Mouse (Mus musculus): ENCODE results near the gene Grm3. TPM values are rescaled to one million over a fixed set of nuclear protein-coding genes. Genes with fewer than 3 reads are reported as not detected.

Gene Grm3
- total and polyA plus RNA-seq, 3 experiments: not detected

- Histone ChIP-seq H3K36me3 (replicated peaks in 1 of 2; ENCODE audit: control insufficient read depth in 1 of 2, insufficient read depth in 1 of 2, low read length in 1 of 2) (no peaks in the 10 kb centered on the region), H3K27ac (ENCODE audit: insufficient read depth, low read depth) (no peak overlapping the region), H3K4me2 (ENCODE audit: insufficient read depth, low read depth, poor library complexity, severe bottlenecking) (no peak overlapping the region), H3K9ac (ENCODE audit: insufficient read depth, low read depth) (no peak overlapping the region), H3K79me2 (replicated peaks; ENCODE audit: control insufficient read depth, extremely low read depth, insufficient read depth, poor library complexity, severe bottlenecking) (no peaks in the 10 kb centered on the region), H3K9me3 (replicated peaks; ENCODE audit: low read length) (no peaks in the 10 kb centered on the region), H3K27me3 (replicated peaks) (no peaks in the 10 kb centered on the region), H3K4me3 (replicated peaks in 1 of 3; ENCODE audit: low read depth in 2 of 3, low read length in 2 of 3, poor library complexity in 1 of 3) (no peak overlapping the region), H3K4me1 (ENCODE audit: control insufficient read depth in 1 of 2, insufficient read depth in 2 of 2) (no peaks in the 10 kb centered on the region)
- dilution Hi-C loops (cut with MboI; ENCODE audit: extremely low pct_ligation_motif_present, extremely low pct_unique_long_range_greater_than_20kb, low sequenced_read_pairs): no loop called here
- DNase-seq (ENCODE audit: extremely low read depth): no peak
- TF ChIP-seq RAD21 (IDR thresholded peaks at IDR 0.05; ENCODE audit: low read depth, low read length) (peak; percentile 36), ETS1 (conservative IDR thresholded peaks at IDR 0.05; ENCODE audit: low read depth, low read length) (no peak), MAZ (IDR thresholded peaks at IDR 0.05; ENCODE audit: low read depth, low read length) (no peak), EP300 (IDR thresholded peaks at IDR 0.05; ENCODE audit: low read length) (no peak), CTCF (conservative IDR thresholded peaks at IDR 0.05 in 1 of 2, IDR thresholded peaks at IDR 0.05 in 1 of 2; ENCODE audit: low read depth in 2 of 2, low read length in 2 of 2) (peak in 1 of 2 experiments; percentile 43; a peak in 2 of 4 replicates), TCF12 (IDR thresholded peaks at IDR 0.05; ENCODE audit: low read depth, low read length) (no peak), KAT2A (IDR thresholded peaks at IDR 0.05; ENCODE audit: insufficient replicate concordance, low read length) (no peak)
- in situ Hi-C loops (cut with MboI; ENCODE audit: low pct_ligation_motif_present, low pct_unique_long_range_greater_than_20kb, low sequenced_read_pairs): no loop called here
These were observed 21.5 kb downstream of the Grm3 start for GRCm38 (mm10) chr5:9703385-9704009.

GRCm38 (mm10) chr5:9702656-9703384, 22.1 kb downstream of the Grm3 start:
- no peak overlapping the region for H3K9ac ChIP-seq (ENCODE audit: insufficient read depth, low read depth)

GRCm38 (mm10) chr5:9692333-9692732, 32.6 kb downstream of the Grm3 start:
- Histone ChIP-seq H3K4me3 (replicated peaks in 1 of 3; ENCODE audit: low read depth in 2 of 3, low read length in 2 of 3, poor library complexity in 1 of 3) (no peak overlapping the region), H3K79me2 (replicated peaks; ENCODE audit: control insufficient read depth, extremely low read depth, insufficient read depth, poor library complexity, severe bottlenecking) (no peaks in the 10 kb centered on the region), H3K4me2 (ENCODE audit: insufficient read depth, low read depth, poor library complexity, severe bottlenecking) (no peak overlapping the region), H3K9me3 (replicated peaks; ENCODE audit: low read length) (no peaks in the 10 kb centered on the region), H3K27me3 (replicated peaks) (no peaks in the 10 kb centered on the region), H3K27ac (ENCODE audit: insufficient read depth, low read depth) (no peak overlapping the region), H3K36me3 (replicated peaks in 1 of 2; ENCODE audit: control insufficient read depth in 1 of 2, insufficient read depth in 1 of 2, low read length in 1 of 2) (no peaks in the 10 kb centered on the region), H3K4me1 (ENCODE audit: control insufficient read depth in 1 of 2, insufficient read depth in 2 of 2) (no peaks in the 10 kb centered on the region), H3K9ac (ENCODE audit: insufficient read depth, low read depth) (no peak overlapping the region)
- no peak for DNase-seq (ENCODE audit: extremely low read depth)
- in situ Hi-C loops (cut with MboI; ENCODE audit: low pct_ligation_motif_present, low pct_unique_long_range_greater_than_20kb, low sequenced_read_pairs) (no loop called here), dilution Hi-C loops (cut with MboI; ENCODE audit: extremely low pct_ligation_motif_present, extremely low pct_unique_long_range_greater_than_20kb, low sequenced_read_pairs) (no loop called here)
- no peak for TF ChIP-seq NRF1 (IDR thresholded peaks at IDR 0.05; ENCODE audit: low read depth, low read length)
- TF ChIP-seq GABPA (IDR thresholded peaks at IDR 0.05; ENCODE audit: insufficient replicate concordance, low read depth, low read length): no peak
- no peak for TF ChIP-seq NELFE (IDR thresholded peaks at IDR 0.05; ENCODE audit: low read depth, low read length)
- TF ChIP-seq CTCF (conservative IDR thresholded peaks at IDR 0.05 in 1 of 2, IDR thresholded peaks at IDR 0.05 in 1 of 2; ENCODE audit: low read depth in 2 of 2, low read length in 2 of 2): no peak
- no peak for TF ChIP-seq CHD2 (IDR thresholded peaks at IDR 0.05; ENCODE audit: low read length)

More at GRCm38 (mm10) chr5:9702656-9703384, 22.1 kb downstream of the Grm3 start:
- Histone ChIP-seq H3K4me3 (replicated peaks in 1 of 3; ENCODE audit: low read depth in 2 of 3, low read length in 2 of 3, poor library complexity in 1 of 3) (no peak overlapping the region), H3K9me3 (replicated peaks; ENCODE audit: low read length) (no peaks in the 10 kb centered on the region), H3K36me3 (replicated peaks in 1 of 2; ENCODE audit: control insufficient read depth in 1 of 2, insufficient read depth in 1 of 2, low read length in 1 of 2) (no peaks in the 10 kb centered on the region), H3K4me2 (ENCODE audit: insufficient read depth, low read depth, poor library complexity, severe bottlenecking) (no peak overlapping the region), H3K27ac (ENCODE audit: insufficient read depth, low read depth) (no peak overlapping the region), H3K27me3 (replicated peaks) (no peaks in the 10 kb centered on the region), H3K79me2 (replicated peaks; ENCODE audit: control insufficient read depth, extremely low read depth, insufficient read depth, poor library complexity, severe bottlenecking) (no peaks in the 10 kb centered on the region), H3K4me1 (ENCODE audit: control insufficient read depth in 1 of 2, insufficient read depth in 2 of 2) (no peaks in the 10 kb centered on the region)
- dilution Hi-C loops (cut with MboI; ENCODE audit: extremely low pct_ligation_motif_present, extremely low pct_unique_long_range_greater_than_20kb, low sequenced_read_pairs) (no loop called here), in situ Hi-C loops (cut with MboI; ENCODE audit: low pct_ligation_motif_present, low pct_unique_long_range_greater_than_20kb, low sequenced_read_pairs) (no loop called here)
- TF ChIP-seq ZC3H11A (IDR thresholded peaks at IDR 0.05; ENCODE audit: low read depth, low read length) (no peak), NELFE (IDR thresholded peaks at IDR 0.05; ENCODE audit: low read depth, low read length) (no peak), JUND (conservative IDR thresholded peaks at IDR 0.05; ENCODE audit: low read depth, low read length) (no peak), BHLHE40 (IDR thresholded peaks at IDR 0.05; ENCODE audit: low read depth, low read length) (no peak), MYC (IDR thresholded peaks at IDR 0.05; ENCODE audit: low read depth, low read length) (no peak), NRF1 (IDR thresholded peaks at IDR 0.05; ENCODE audit: low read depth, low read length) (no peak), MAX (IDR thresholded peaks at IDR 0.05; ENCODE audit: low read length) (no peak), ETS1 (conservative IDR thresholded peaks at IDR 0.05; ENCODE audit: low read depth, low read length) (no peak), POLR2AphosphoS2 (IDR thresholded peaks at IDR 0.05; ENCODE audit: low read depth, low read length) (no peak), EP300 (IDR thresholded peaks at IDR 0.05; ENCODE audit: low read length) (no peak), POLR2A (IDR thresholded peaks at IDR 0.05; ENCODE audit: low read depth, low read length) (no peak), TCF12 (IDR thresholded peaks at IDR 0.05; ENCODE audit: low read depth, low read length) (no peak)
- no peak for DNase-seq (ENCODE audit: extremely low read depth)
